Mouse (Mus musculus) frontal cortex, adult 2 months (tissue): Measurements from ENCODE around the gene Josd1. TPM values are rescaled to one million over a fixed set of nuclear protein-coding genes. Genes with fewer than 3 reads are reported as not detected.
A peak's percentile ranks its signal among the peaks of the same experiment; 100 is the strongest.
"Not testable (repeated sequence)": the region's sequence is repeated elsewhere in the genome, so short reads cannot be mapped to it uniquely, and the experiment has no call there.

Experiments used
- DNase-seq, 2 experiments: peaks; one replicate each; pipeline ENCODE4 v3.0.0; 2022; ENCODE audit warnings: low spot score in 1 of 2; ENCODE audit errors: extremely low spot score in 1 of 2
- polyA plus RNA-seq: library from polyadenylated mRNA; depleted of rRNA; stranded (reverse); fragments of >200 nt; gene quantifications from 2 replicates; pipeline ENCODE4 v1.2.3, GENCODE M21; 2012

Josd1 gene
- polyA plus RNA-seq, 1 experiment: 53.8 TPM

DNA sequence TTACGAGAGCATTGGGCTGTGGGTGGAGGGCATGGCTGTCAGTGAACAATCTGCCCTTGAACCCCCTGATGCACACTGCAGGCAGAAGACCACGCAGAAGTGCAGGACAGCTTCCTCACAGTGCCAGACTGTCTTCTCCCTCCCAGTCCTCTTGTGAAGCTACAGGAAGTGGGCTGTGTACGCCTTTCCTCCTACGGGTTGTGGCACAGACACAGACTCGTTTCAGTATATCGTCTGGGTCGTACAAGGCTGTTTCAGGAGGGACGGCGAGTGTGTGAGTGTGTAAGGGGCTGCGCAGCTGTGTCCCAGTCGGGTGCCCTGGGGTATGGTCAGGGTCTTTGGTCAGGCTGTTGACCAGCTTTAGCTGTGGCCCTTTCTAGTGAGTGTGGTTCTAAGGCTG, 6.0 kb upstream of the Josd1 start:
- no peak for DNase-seq

DNA sequence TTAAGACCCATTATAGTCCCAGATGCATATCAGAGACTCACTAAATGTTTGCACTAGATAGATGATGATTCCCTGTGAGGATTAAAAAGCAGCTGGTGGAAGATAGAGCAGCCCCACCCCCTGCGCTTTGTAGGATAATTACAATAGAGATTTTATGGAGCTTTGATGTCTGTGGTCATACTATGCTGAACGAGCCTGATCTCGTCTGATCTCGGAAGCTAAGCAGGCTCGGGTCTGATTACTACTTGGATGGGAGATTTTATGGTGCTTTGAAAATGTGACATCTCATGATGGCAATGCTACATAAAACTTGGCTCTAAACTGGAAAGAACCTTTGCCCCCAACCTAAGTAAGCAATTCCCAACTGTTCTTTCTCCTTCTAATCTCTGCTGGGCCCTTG, 4.6 kb upstream of the Josd1 start:
- no peak for DNase-seq

DNA sequence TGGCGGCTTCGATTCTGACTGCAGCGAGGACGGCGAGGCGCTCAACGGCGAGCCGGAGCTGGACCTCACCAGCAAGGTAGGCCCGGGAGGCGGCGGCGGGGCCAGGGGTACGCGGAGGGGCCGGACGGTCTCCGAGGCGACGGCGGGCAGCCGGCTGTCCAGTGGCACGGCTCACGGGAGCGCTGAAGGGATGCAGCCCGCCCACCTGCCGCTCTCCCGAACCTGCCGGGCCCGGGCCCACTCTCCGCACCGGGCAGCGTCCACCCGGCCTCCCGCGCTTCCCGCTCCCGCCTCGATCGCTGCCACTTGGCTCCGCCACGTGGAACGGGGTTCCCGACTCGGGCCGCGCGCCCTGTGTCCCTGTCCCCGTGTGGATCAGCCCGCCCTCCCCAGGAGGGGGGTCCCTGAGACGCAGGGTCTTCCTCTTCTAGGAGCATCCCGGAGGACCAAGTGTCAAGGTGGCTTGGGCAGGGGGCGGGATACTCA, 3.3 kb upstream of the Josd1 start:
- no peak for DNase-seq

DNA sequence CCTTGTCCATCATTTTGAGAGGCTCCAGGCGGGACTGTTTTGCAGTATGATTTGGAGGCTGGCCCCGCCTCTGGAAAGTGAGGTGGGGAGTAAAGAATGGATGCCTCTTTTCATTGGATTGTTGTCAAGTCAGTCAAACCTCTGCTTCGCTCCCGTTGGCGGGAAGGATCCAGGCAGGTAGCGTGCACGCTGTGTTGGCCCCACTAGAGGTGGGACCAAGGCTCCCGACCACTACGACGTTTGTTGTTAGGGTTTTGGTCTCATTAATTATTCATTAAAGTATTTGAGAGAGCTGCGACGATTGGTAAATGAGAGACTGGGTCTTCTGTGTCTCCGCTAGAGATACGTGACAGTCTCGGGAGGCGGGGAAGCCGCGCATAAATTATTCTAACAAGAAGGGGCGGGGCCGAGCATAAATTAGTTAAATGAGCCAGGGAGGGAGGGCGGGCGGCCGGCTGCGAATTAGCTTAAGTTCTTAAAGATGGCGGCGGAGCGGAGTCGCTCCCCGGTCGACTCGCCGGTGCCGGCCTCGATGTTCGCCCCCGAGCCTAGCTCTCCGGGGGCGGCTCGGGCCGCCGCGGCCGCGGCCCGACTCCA, 2.8 kb upstream of the Josd1 start, which contains the start of gene Gtpbp1:
Gtpbp1 (plus strand) TSS at position 420 of the 597 bp plus-strand sequence.
- peak; percentile 99 to 100 for DNase-seq

DNA sequence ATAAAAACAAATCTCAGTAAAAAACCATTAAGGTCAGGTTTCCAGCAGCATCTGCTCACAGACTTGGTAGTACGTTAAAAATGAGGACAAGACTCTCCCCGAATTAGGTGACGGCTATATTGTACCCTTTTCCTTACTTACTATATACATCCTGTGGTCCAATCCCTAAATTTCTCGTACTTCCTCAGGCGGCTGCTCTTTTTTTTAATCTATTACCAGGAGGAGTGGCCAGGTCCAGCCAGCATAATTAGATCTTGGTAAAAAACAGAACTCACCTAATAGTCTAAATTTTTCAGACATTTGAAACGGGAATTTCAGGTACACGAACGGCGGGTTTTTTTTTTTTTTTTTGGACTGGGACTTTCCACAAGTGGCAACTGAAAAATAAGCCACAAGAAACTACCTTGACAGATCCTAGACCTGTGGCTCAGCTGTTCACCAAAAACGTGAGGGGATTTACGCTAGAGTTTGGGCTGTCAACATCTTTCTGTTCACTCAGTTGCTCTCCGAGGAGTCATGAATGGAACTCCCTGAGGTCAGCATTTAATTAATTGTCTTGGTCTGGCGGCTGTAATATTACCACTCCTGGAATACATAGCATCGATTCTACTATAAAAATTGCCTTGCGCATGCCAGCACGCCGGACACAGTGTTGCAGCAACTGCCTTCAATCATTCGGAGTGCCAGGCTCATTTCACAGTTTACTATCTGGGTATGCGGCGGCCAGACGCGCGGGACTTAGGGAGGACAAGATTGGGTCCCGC, 2.1 kb upstream of the Josd1 start:
- DNase-seq: no peak

DNA sequence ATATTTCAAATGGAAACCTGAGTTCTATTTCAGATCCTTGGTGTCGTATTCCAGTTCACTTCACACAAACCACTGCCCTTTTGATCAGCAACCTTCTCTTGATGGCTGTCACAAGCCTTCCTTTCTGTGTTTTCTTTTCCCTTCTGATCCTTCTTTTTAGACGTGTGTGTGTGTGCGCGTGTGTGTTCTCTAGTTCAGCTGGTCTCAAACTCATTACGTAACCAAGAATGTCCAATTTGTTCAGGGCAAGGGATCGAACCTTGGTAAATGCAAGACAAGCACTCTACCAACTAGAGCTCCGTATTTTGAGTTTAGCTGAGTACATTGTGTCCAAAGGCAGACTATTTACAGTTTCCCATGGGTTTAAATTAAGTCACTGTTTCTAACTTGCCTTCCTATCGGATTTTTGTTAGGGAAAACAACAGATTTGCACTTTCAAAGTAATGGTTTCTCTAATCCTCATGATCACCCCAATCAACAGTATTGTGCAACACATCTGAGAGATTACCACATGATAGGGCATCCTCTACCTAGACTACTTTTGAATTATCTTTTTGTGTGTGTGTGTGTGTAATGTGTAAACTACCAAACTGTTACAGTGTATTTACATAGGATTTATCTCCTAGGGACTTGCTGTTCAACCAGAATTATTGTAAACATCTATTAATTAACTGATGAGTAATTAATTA, 693 bp upstream of the Josd1 start:
- no peak for DNase-seq

DNA sequence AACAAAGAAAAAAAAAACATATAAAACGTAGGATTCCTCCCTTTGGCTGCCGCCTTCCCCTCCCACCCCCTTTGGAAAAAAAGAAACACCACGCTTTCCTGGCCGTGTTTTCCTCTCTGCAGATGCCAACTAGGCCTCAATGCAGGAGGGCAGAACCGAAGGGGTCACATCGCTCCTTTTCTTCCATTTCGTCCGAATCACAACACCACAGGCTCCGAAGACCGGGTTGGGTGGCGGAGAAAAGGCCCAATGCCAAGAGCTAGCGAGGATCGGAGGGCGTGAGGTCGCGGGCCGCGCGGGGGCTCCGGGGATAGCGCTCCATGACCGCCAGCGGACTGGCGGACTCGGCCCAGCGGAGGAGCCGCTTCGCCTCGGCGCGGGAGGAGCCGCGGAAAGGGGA, 544 bp downstream of the Josd1 start:
- no peak for DNase-seq

DNA sequence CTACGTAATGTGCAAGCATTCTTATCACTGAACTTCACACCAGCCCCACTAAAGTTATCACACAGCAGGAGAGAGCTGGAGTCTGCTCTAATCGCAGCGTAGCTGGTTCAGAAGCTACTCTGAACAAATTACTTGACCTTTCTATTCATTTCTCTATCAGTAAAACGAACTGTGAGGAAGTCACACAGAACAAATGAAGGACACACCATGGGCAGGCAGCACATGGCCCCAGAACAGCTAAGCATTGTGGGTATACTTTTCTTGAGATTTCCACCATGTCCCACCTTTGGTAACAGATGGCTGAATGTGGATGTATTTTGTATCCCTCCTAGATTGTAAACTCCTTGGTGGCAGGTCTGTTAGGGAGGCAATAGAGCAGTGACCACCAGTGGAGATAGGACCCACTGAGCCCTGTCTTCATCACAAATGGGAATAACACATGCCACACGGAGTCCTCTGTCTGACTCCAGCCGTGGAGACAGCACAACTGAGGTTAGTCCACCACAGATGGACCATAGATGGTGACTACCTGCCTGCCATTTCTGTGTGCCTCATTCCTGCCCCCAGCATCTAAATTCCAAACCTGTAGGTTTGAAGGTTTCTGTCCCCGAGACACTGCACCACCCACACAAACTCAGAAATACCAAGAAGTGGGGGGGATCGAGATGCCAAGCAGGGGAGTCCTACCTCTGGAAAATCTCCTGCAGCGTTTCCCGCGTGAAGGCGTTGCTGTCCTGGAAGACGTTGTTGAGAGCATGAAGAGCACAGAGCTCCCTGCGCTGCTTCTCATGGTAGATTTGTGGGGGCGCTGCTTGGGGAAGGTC, 1.5 kb downstream of the Josd1 start:
- DNase-seq: no peak

DNA sequence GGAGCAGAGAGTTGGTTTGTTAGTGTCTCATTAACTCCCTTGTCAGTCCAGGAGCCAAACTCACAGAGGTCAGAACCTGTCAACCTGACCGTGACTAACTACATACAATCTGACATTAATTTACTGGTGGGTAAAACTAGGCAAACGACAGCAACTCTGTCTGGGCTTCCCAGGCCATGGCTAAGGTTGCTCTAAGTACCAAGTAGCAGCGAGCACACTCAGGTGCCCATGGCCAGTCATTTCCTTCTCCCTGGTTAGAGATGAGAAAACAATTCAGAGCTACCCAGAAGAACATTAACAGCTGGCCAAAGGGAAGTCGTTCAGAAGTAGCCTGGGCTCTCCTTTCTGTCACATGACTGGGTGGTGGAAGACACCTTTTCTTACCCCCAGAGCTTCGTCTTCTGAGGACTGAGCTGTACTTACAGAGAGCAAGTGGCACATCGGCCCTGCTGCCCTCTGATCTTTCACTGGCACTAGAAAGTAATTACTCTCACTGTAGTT, 2.5 kb downstream of the Josd1 start:
- no peak for DNase-seq

DNA sequence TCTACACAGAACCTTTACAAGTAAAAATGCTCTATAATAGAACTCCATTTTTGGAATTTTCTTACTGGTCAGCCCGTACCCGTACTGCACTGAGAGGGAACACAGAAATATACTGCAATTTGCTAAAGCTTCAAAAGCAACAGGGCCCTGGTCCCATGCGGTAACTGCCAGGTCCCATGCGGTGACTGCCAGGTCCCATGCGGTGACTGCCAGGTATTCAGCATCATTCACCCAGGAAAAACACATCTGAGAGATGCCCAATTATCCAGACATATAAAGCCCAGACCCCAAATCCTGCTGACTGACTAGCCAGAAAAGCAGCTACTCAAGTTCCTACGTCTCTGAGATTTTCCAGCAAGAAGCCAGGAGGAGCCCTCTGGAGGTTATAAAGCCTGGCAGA, 3.1 kb downstream of the Josd1 start:
- no peak for DNase-seq

DNA sequence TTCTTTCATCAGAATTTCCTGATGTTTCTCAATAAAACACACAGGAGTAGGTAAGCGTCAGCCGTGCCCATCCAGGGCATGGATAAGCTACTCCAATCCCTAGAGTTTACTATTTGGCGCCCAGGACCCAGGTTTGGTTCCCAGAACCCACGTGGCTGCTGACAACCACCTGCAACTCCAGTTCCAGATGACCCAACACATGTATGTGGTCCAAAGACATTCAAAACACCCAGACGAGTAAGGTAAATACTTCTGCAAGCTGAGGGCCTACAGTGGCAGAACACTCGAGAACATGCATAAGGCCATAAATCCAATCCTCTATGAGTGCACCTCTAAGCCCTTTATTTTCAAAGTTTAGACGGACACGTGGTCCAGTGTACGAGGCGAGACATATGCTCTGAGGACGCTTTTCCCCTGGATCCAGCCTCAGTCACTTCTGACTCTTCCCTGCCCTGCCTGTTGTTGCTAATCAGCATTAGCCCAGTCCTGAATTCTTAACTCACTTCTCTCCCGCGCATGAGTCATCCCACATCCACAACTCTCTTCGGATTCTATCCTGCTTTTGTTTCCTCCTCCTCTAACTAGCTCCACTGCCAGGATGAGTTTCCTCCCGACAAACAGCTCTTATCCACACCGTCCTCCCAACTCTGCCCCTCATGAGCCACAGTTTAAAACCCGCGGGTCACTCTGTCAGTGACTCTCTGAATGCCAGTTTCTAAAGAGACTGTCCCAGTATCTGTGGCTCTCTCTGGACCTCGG, 3.8 kb downstream of the Josd1 start:
- DNase-seq: peak in 1 of 2 experiments; percentile 70

DNA sequence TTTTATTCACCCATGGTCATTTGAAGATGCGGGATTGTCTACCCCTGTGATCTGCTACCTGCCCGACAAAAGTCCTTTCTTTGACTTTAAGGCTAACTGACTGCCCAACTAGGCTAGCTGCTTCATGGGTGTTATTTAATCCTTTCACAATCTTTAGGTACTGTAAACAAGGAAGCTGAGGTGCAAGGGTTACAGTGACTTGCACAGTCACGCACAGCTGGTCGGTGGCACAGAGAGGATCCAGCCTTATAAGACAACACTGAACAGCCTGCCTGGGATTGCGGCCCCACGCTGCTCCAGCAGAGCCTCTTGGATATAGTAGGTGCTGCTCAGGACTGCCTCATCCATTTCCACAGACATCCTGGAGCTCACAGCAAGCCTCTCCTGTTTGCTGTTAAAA, 4.6 kb downstream of the Josd1 start:
- DNase-seq: no peak

DNA sequence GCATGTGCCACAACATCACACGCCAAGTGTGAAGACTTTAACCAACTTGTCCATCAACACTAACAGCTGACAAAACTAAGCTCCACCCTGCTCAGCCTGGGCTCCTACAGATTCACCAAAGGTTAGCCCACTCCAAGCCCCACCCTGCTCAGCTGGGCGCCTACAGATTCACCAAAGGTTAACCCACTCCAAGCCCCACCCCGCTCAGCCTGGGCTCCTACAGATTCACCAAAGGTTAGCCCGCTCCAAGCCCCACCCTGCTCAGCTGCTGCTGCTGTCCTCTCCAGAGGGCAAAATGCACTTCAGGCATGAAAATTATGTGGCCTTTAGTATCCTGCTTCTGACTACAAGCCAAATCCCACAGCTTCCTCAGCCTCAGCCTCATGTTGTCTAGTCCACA, 5.7 kb downstream of the Josd1 start:
- no peak for DNase-seq

DNA sequence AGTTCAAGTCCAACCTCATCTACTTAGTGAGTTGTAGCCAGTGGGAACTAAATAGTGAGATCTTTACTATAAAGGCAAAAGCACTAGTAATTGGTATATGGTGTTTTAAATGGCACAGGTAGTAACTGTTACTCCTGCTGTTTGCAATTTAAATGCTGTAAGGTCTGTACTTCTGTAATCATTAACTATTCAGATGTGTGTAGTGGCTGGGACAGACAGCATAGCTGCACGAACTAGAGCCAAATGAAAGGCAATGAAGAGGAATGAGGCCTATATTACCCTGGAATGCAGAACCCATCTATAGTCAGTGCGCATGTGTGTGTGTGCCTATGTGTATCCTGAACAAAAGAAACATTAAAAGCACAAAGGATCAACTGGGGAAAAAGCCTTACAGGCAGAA, 9.8 kb downstream of the Josd1 start:
- DNase-seq: no peak

DNA sequence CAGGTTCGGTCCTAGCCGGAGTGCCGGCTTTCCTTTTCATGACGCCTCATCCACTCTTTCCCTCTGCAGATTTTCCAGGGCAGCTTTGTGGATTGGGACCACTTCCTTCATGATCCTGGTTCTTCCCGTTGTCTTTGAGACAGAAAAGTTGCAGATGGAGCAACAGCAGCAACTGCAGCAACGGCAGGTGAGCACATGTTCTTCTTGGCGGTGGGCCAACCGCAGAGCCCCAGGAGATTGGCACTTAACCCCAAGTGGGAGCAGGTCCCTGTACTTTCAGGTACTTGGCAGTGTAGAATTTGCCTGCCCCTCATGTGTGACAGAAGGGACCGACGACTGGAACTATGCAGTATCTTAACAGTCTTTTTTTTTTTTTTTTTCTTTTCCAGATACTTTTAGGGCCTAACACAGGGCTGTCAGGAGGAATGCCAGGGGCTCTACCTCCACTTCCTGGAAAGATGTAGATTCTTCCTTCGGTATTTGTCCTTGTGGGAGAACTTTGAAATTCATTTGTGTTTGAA, 15.8 kb downstream of the Josd1 start:
- DNase-seq: not testable (repeated sequence)

DNA sequence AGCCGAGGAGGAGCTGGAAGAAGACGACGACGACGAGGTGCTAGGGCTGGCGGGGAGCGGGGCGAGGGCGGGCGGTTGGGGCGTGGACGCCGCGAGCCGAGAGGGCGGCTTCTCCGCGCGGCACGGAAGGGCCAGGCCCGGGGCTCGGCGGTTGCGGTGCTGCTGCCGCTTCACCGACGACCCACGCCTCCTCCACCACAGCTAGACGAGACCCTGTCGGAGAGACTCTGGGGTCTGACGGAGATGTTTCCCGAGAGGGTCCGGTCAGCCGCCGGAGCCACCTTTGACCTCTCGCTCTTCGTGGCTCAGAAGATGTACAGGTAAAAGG, 16.8 kb downstream of the Josd1 start:
- no peak for DNase-seq

DNA sequence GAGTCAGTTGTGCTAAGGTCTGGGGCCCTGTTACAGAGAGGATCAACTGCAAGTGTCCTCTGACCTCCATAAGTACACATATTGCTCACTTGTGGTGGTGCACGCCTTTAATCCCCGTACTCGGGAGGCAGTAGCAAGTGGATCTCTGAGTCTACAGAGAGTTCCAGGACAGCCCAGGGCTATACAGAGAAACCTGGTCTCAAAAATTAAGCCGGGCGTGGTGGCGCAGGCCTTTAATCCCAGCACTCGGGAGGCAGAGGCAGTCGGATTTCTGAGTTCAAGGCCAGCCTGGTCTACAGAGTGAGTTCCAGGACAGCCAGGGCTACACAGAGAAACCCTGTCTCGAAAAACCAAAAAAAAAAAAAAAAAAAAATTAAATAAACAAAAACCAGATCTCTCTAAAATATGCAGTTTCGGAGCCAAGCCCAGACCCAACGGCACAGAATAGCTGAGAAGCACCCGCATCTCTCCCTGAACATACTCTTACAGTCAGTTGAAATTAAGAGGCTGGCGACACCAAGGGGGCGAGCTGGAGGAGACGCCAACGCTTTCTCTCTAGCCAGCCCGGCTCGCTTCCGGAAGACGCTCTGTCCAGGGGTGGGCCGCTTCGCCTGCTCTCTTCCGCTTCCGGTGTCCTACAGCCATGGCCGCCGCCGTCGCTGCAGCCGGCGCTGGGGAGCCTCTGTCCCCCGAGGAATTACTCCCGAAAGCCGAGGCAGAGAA, 17.3 kb downstream of the Josd1 start, which contains the start of gene Tomm22:
Tomm22 (plus strand) TSS at position 613 of the 723 bp plus-strand sequence.
- DNase-seq: peak; percentile 83 to 93

DNA sequence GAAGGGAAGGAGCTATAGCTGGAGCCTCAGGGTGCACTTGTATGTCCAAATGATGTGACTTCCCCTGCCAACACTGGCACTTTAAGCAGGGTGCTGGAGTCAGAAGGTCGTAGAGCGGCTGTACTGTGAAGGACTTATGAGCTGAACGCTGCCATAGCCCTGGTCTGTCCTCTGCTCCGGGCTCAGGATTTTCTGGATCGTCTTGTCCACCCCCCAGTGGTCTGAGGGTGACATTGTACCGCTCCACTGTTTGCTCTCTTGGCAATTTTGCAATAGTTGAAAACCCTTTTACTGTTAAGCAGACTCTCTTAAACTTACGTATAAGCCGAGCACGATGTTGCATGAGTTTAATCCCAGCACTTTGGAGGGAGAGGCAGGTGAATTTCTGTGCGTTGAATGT, 18.5 kb downstream of the Josd1 start:
- DNase-seq: no peak

DNA sequence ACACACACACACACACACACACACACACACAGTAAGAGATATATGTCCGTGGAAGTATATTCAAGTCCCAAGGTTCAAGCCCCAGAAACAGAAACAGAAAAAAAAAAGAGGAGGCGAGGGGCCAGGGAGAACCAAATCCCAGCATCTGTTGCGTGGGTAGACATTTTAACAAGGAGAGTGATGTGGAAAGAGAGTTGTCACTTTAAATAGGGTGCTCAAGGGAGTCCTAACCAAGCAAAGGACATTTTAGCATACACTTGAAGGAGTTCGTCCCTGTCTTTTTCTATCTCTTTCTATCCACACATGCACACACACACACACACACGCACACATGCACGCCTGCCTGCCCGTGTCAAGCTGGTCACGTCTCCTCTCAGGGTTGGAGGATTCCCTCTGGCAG, 23.1 kb downstream of the Josd1 start:
- DNase-seq: peak; percentile 52 to 74
